Mouse (Mus musculus): ENCODE measurements around the gene 1700025C18Rik.

DNA sequence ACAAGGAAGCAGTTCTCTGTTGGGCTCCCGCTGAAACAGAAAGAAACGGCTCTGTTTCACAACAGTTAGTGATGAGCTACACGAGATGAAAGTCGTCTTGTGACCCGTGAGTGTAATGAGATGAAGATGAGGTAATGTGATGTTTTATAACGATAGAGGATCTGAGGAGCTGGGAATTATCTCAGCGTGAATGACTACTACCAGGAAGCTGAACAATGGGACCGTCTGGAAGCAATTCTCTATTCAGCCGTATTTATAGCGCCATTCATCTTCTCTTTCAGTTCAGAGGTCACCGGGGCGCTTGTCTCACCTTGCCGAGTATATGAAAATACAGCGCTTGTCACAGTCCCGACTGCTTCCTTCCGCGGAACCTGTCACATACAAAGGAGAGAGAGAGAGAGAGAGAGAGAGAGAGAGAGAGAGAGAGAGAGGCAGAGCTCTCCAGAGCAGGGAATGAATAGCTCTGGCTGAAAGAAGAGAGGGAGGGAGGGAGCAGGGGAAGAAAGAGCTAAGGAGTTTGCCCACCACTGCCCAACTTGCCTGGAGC, 47.4 kb downstream of the 1700025C18Rik start:
- no peak for TF ChIP-seq CTCF (IDR thresholded peaks at IDR 0.05; ENCODE audit: extremely low read depth, insufficient read depth, low read length)
- TF ChIP-seq POLR2A (IDR thresholded peaks at IDR 0.05; ENCODE audit: extremely low read depth, insufficient read depth, low read length): no peak

Data from cortical plate, adult 2 months (tissue).